Mouse (Mus musculus): Measurements from ENCODE around the gene Cpvl.

Cpvl gene

DNA sequence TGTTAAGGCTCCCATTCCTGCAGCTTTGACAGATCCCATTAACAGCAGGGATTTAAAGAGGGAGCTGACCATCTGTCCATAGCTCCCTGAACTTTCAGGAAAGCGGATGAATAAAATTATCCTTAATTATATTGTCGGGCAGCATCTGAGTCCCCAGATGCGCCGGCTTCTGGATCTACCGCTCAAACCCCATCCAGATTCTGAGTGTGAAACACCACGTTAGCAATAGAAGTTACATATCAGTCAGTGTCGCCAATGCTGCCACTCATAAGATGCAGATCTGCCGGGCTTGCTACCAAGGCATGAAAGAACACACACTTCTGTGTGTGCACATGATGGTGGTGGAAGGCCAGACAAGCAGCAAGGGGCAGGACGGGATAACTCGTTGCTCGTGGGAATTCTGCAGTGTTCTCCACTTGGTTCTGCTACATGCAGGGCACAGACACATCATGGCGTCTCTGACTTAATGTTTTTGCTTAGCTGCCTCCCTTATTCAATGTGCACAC lies 6.2 kb downstream of the Cpvl start:
- DNase-seq (ENCODE audit: low spot score) = peak; percentile 20

DNA sequence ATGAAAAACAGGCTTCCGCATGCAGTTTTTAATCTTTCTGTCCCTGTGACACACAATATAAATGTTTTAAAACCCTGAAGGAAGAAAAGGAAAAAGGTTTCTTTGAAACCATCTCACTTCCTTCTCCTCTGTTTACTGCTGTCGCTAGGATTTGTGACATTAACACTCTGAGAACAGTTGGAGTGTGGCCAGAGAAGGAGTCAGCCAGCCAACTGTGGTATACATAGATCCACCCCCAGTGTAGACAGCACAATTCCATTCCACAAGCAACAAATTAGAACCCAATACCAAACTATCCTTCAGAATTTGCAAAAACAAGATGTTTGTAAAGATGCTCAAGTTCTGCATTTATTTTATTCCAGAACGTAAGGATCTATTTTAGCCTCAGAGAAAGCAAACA lies 6.7 kb downstream of the Cpvl start:
- DNase-seq (ENCODE audit: low spot score) = peak; percentile 9

DNA sequence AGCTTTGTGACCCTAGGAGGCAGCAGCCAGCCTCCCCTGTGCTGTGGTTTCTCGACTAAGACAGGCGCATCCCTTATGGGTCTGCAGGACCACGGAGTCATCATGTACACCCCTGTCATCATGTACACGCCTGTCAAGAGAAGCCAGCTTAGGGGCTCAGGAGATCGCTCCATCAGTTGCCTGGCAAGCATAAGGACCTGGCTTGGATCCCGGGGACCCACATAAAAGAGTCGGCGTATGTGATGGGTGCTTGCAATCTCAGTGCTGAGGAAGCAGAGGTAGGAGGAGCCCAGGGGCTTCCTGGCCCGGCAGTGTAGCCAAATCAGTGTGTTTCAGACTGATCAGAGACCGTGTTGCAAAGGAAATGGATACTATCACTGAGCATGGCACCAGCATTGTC lies 9.4 kb downstream of the Cpvl start:
- no peak for DNase-seq (ENCODE audit: low spot score)

DNA sequence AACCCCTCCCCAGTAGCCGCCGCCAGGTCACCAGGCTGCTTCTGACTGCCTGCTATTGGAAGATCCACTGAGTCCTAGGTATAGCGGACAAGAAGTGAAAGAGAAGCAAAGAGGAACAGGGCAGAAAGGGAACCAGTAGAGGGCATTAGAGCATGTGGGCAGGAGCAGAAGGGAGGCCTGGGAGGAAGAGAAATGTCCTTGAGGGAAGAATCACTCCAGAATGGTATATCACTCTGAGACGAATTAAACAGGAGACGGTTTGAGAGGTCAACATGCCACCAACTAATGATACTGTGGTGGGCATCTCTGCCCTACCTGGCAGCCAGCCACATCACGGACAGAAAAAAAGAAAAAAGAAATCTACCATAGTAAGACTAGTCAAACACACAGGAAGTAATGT lies 9.9 kb downstream of the Cpvl start:
- DNase-seq (ENCODE audit: low spot score) = no peak

DNA sequence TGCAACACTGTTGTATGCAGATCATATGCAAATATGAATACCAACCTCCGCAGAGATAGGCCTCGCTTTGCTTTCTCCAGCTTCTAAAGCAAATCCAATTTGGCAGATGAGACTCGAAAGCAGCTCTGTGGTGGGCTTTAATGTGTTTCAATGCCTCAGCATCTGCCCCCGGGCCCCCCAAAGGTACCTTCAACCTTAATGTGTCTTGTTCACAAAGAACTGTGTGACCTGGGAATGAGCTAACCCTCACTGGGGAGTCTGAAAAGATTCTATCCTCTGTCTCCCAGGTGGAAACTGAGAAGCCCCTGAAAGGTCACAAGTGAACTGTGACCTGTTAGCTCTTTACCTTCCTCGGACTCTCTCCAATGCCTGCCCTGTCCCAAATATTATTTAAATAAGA lies 11.9 kb downstream of the Cpvl start:
- no peak for DNase-seq (ENCODE audit: low spot score)

DNA sequence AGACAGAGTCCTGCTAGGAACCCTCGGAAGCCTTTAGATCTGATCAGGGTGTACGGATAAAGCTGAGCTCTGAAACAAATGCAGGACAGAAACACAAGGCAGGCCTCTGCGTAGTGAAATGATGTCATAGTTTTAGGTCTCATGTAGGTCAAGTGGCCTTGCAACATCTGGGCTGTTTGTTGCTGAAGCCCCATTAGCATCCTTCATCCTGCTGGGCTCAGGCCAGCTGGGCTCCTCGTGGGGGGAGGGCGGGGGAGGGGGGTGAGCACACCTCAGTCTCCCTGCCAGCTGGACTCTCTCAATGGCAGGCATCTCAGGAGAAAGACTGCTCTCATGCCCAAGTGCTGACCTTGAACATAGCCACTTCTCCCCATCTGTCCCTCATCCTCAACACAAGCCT lies 12.6 kb downstream of the Cpvl start:
- DNase-seq (ENCODE audit: low spot score) = peak; percentile 57

DNA sequence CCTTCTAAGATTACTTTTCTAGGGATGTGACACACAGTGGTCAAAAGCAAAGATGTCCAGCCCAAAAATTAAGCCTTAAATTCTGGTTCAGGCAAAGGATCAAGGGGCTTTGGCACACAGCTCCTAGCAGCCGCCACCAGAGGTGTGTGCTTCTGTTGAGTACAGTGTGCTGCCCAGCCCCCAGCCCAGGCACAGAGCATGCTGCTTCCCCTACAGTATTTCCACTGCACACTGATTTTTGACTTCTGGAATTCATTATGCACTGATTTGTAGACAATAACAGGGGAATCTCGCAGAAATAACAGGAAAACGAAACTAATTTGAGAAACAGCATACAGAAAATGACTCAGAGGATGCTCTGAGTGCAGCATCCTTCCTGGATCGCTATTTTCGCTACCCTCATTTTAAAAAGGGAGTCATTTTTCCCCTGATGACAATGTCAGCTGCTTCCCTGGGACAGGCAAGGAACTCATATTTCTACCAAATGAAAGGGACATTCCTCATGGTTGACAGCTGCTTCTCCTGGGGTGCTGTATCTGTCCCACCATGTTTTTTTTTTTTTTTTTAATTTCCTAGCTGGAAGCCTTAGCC lies 14.5 kb downstream of the Cpvl start:
- peak; percentile 35 for DNase-seq (ENCODE audit: low spot score)

DNA sequence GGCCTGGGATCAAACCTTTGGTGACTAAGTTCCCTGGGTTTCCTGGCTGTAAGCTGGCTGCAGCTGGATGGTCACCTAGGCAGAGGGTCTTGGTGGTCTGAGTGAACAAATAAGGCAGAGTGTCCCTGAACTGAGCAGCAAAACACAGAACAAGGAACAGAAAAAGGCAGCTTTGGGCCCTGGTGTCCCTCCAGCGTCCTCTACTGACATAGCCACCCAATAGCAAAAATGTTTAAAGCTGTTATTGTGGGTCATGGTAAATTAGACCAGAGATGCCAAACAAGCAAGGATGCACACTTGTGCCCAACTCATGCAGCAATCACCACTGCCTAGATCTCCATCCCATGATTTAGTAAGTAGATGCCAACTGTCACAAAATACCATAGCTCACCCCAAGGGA lies 16.5 kb downstream of the Cpvl start:
- DNase-seq (ENCODE audit: low spot score) = no peak

DNA sequence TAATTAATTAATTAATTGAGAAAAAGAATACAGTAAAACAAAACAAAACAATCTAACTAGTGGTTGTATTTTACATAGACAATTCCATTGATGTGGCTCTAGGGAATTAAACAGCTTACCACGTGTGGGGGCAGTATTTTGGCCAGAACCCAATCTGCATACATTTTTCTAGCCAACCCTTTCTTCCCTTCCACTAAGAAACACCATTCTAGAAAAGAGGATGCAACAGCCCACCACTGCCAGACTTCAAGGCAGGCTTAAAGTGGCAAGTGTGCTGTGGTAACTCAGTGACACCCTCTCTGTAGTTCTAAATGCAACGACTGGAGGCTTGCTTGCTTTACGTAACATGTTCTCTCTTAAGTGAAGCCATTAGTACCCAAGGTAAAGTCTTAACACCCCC lies 18.6 kb downstream of the Cpvl start:
- DNase-seq (ENCODE audit: low spot score) = no peak

DNA sequence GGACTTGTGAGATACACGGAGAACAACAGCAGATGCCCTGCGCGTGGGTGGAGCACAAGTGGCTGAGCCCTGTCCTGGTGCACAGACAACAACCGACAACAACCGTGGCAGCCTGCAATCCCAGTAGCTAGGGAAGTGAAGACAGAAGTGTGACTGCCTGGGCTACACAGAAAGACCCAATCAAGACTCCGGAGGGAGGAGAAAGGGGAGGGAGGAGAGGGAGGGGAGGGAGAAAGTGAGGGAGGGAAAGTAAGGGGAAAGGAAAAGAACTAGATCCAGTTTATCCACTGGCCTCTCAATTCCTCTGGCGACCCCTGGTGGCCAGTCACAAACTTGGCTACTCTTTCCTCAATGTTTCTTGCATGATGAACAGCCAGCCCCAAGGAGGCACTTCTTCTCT lies 20.1 kb downstream of the Cpvl start:
- DNase-seq (ENCODE audit: low spot score) = peak; percentile 69

DNA sequence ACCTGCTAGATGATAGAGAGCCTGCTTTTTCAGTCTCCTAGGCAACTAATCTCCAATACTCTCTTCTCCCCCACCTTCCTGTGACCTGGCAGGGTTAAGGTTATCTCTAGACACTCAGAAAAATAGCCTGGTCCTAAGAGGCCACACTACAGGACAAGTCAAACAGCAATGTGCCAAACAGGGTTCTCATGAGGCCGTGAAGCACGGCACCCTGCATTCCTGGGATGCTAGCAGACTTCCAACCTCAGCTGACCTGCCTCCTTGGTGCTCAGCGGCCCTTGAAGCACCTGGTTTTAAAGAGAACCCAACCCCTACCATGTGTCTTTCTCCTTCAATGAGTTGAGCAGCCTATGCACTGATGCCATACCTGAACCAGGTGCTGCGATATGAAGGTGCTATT lies 22.0 kb downstream of the Cpvl start:
- DNase-seq (ENCODE audit: low spot score) = no peak

DNA sequence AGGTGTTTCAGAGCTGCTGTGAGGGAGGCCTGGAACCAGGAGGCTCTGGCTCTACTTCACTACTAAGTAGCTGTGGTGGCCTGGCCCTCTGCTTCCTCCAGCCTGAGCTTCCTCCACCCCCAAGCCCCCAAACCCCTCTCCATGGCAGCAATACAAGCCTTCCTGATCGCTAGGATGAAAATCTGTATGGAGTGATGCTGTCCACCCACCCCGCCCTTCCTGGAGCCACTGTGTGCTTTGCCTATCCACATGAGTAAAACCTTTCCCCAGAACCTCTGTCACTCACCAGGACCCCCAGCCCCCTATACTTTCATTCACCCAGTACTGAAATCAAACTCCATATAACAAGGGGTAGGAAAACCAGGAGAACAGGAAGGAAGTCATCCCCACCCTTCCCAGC lies 22.6 kb downstream of the Cpvl start:
- DNase-seq (ENCODE audit: low spot score) = no peak

DNA sequence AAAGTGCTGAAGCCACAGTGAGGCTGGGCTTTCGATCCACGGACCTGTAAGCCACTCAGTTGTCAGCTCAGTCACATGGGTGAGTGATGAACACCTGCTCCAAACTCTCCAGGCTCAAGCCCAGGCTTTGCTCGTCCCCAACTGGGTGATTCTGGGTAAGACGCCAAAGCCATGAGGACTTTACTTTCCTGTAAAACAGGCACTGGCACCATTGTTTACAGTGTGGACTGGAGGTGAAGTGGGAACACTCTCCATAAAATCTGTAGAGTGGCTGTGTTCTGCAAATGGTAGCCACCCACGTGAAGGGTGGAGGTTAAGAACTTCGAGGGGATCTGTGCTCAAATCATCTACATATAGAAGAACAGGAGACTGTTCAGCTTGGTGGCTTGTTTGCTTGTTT lies 23.2 kb downstream of the Cpvl start:
- no peak for DNase-seq (ENCODE audit: low spot score)

DNA sequence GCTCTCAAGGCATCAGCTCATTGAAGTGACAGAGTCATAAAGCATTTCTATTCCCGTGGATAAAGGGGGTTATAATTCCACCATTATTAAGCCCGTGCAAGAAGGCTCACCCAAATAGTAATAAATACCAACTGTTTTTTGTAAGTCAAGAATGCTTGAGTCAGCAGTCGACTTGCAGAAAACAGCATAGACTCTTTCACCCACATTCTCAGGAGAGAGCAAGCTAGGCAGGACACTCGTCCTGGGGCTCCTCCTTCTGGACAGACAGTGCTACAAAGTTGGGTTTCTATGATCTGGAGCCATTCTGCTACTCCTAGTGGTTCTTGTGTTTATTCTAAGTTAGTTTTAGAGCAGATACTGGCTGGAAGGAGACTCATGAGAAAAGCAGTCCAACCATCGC lies 24.4 kb downstream of the Cpvl start:
- peak; percentile 60 for DNase-seq (ENCODE audit: low spot score)

DNA sequence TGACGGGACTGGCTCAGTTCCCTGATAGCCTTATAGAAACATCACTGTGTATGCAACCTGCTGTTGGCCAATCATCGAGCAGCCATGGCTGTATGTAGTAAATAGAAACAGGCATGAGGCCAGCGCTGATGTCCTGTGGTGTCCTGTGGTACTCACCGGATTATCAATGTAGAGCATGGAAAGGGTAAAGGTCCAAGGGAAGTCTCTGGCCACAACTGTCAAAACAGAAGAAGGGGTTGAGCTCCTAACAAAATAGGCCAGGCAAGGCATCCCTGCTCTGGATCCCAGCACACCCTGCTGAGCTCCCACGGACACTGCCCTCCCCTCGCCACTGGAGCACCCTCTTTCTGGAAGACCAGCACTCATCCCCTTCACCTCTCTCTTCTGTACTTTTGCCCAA lies 25.1 kb downstream of the Cpvl start:
- no peak for DNase-seq (ENCODE audit: low spot score)

DNA sequence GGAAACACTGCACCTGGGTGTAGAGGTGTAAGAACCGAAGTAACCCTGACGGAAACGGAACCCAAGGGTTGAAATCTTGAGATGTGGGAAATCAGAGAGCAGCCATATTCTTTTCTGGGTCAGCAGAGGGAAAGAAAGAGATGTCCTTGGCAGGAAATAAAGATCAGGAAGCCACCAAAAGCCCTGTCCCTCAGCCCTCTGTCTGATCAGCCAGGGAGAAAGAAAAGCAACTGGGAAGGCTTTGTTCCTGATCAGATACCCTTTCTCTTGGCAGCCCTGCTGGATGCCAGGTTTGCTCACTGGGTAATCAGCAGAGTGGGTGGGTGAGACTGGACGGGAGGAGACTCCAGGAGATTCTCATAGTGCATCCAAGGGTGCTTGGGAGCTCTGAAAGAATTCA lies 27.1 kb downstream of the Cpvl start:
- DNase-seq (ENCODE audit: low spot score) = no peak

DNA sequence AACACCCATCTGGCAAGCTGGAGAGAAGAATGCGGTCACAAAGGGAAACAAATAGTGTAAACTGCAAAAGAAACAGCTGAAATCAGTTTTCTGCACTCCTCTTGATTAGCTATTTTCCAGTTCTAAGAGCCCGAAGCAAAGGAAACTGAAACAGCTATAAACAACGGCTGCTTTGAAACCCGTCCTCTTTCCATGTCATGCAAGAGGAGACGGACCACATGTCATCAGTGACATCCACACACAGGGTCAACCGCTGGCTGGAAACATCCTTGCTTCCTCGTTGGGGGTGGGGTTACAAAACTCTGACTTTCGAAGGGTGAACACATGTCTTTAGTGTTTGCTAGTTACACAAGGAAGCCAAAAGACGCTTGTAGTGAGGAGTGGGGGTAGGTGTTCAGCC lies 27.6 kb downstream of the Cpvl start:
- no peak for DNase-seq (ENCODE audit: low spot score)

DNA sequence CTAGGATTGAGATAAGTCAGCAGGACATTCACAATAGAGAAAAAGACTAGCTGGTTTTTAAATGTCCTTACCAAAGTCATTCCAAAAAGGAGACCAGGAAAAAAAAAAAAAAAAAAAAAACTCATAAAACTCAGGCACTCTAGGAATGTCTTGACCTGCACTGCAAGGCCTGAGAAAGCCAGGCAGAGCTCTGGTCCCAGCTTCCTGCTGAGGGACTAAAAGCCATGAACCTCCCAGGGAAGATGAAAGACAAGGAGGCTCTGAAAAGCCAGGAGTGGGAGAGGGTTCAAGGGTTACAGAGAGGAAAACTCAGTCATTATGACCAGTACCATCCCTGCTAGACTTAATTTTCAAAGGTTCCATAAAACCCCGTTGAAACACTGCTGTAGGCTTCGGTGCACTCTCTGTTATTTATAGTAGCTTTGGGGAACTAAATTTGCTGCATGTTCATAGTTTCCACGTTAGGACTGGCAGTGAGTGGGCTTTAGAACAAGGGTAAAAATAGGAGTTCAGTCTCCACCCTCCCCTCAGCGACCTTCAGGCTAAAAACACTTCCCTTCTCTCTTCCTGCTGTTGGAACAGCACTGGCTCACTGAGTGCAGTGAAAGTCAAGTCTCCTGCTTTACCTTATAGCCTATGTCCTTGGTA lies 30.0 kb downstream of the Cpvl start:
- no peak for DNase-seq (ENCODE audit: low spot score)

DNA sequence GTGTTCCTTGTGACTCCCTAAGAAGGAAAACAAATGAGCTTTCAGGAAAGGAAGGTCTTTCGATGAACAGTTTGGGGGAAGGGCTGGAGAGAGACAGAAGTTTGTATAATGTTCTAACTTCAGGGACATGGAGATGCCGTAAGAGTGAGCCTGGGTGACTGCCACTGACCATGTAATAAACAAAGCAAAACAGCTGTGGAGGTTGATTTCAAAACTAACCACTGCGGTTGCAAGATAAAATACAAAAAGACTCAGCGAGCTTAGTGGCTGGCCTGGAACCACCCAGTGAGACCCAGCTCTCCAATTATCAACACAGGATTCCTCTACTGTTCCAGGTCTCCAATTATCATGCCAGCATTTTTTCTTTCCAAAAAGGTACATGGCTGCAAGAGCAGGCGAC lies 33.6 kb downstream of the Cpvl start:
- no peak for DNase-seq (ENCODE audit: low spot score)

DNA sequence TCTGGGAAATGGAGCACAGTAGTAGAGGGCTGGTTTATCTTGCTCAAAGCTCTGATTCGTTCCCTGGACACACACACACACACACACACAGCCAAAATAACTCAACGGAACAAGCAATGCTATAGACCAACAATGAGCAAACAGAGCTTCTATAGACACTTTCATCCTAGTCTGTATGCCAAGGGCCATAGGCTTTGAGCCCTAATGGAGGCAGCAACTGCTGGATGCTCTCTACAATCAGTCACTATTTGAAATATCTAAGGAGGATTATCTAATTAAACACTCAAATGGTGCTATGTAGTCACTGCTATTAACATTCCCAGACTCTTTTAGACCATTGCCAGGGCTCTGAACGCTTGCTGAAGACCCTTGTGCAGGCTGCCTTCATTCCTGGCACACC lies 34.1 kb downstream of the Cpvl start:
- DNase-seq (ENCODE audit: low spot score) = no peak

DNA sequence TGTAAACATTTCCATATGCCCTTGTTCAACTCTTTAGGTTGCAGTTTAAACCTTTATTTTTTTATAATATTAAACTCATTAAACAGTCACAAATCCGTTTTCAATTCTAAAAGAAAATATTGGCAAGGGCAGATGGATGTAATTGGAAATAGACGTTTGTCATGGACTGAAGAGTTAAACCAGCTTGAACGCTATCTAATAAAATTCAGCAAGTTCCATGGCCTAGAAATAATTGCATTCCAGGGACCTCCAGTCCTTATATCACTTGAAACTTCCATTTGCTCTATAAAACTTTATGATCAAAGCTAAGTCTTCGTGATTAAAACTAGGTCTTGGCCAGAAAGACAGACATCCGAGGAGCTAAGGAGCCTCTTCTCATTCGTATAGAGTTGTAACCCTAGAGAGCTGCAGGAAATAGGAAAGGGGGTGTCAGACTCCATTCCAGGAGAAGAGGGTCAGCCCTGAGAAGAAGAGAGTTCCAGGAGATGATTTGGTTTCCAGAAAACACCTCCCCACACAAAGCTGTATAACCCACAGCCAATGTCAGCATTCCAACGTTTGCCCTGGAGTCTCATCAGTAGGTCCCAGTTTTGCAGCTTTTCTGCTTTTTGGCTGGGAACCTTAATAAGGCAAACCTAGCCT lies 36.2 kb downstream of the Cpvl start:
- DNase-seq (ENCODE audit: low spot score) = no peak

DNA sequence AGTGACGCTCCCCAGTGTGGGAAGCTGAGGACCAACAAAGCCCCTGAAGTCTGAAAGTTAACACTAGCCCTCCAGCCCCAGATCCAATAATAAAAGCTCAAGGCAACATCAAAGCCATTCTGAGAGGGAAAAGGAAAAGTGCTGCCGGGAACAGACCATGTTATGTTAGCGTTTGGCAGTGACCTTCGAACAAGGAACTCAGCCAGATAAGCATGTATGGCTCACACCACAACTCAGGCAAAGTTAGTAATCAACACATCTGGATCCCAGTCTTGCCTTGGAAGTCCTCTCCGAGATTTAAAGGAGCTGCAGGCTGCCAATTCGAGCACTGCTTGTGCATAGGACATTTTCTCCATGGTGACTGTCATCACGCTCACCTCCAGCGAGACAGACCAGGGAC lies 38.7 kb downstream of the Cpvl start:
- no peak for DNase-seq (ENCODE audit: low spot score)

DNA sequence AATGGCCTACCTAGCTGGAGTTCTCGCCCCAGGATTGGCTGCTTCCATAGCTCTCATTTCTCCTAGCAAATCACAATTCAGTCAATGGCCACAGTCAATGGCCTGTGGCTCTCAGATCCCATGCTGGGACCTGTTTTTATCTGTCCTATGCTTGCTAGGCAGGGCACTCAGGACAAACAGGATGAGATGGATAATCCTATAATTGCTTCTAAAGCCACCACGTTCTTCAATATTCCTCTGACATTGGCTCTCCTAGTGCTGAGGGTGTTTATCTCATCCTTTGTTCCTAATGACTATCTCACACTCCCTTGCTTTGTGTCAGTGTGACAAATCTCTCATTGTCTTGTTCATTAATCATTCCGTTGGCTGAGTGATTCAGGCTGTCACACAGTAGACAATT lies 39.5 kb downstream of the Cpvl start:
- no peak for DNase-seq (ENCODE audit: low spot score)
